Mouse (Mus musculus): ENCODE measurements at regions not wholly inside any gene's neighbourhood (a gene's known extent, or its start where the extent isn't known, plus 50 kb on each side); places are given as distances from the start of the nearest gene placed in this dataset.

DNA sequence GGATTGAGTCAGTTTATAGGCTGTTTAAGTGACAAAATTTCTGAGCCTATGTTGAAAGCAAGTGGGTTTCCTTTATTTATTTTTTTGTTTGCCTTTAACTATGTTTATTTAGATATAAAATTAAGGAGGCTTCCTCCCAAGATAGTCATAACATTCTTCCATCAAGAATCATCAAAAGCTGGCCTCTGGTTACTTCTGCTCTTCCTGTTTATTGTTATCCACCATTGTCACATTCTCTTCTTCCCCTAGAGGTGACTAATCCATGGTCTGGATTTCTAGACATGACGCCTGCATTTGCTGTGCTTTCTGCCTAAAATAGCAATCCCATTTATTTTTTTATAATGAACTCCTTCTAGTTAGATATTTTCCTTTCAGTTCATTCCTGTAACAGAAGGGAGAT is 259.3 kb upstream of the Gm21798 start:
- Histone ChIP-seq H3K27ac (ENCODE audit: control insufficient read depth, low read depth, low read length) (no peak overlapping the region), H3K27me3 (ENCODE audit: control insufficient read depth in 1 of 2, insufficient read depth in 2 of 2, low read length in 2 of 2) (no peaks in the 10 kb centered on the region; a peak in 1 of 4 replicates), H3K4me3 (ENCODE audit: control insufficient read depth in 1 of 2, insufficient read depth in 1 of 2, low read depth in 2 of 2, low read length in 2 of 2) (no peak overlapping the region), H3K4me1 (ENCODE audit: control insufficient read depth in 1 of 2, insufficient read depth in 2 of 2, low read length in 2 of 2) (no peaks in the 10 kb centered on the region), H3K9me3 (replicated peaks; ENCODE audit: insufficient read depth, low read length) (no peaks in the 10 kb centered on the region), H3K9ac (ENCODE audit: control insufficient read depth, low read depth, low read length, poor library complexity, severe bottlenecking) (no peak overlapping the region), H3K79me2 (ENCODE audit: control insufficient read depth, insufficient read depth, low read length, poor library complexity) (no peaks in the 10 kb centered on the region), H3K36me3 (ENCODE audit: control insufficient read depth in 1 of 2, insufficient read depth in 2 of 2, low read length in 2 of 2) (no peaks in the 10 kb centered on the region)
- no peak for DNase-seq (ENCODE audit: low read depth, low spot score)
- TF ChIP-seq ZMIZ1 (IDR thresholded peaks at IDR 0.05; ENCODE audit: low read depth, low read length) = no peak
- no peak for TF ChIP-seq POLR2AphosphoS5 (IDR thresholded peaks at IDR 0.05; ENCODE audit: borderline replicate concordance, low read depth, low read length)
- no peak for TF ChIP-seq GABPA (IDR thresholded peaks at IDR 0.05; ENCODE audit: low read depth, low read length)
- no peak for TF ChIP-seq USF1 (IDR thresholded peaks at IDR 0.05; ENCODE audit: low read depth, low read length)
- TF ChIP-seq TAL1 (IDR thresholded peaks at IDR 0.05; ENCODE audit: low read length) = no peak
- TF ChIP-seq CTCF (IDR thresholded peaks at IDR 0.05 in 2 of 3, conservative IDR thresholded peaks at IDR 0.05 in 1 of 3; ENCODE audit: control insufficient read depth in 1 of 3, insufficient read depth in 1 of 3, low read depth in 2 of 3, low read length in 3 of 3, poor library complexity in 1 of 3, severe bottlenecking in 1 of 3) = no peak
- TF ChIP-seq MYC (IDR thresholded peaks at IDR 0.05; ENCODE audit: low read depth, low read length) = no peak
- no peak for TF ChIP-seq ETS1 (IDR thresholded peaks at IDR 0.05; ENCODE audit: low read depth, low read length)
- TF ChIP-seq MYB (IDR thresholded peaks at IDR 0.05; ENCODE audit: low read depth, low read length) = no peak
- TF ChIP-seq NELFE (IDR thresholded peaks at IDR 0.05; ENCODE audit: low read depth, low read length) = no peak
- TF ChIP-seq USF2 (IDR thresholded peaks at IDR 0.05; ENCODE audit: borderline replicate concordance in 1 of 2, insufficient read depth in 1 of 2, low read depth in 1 of 2, low read length in 2 of 2) = no peak
- TF ChIP-seq E2F4 (IDR thresholded peaks at IDR 0.05; ENCODE audit: borderline replicate concordance, low read depth, low read length) = no peak

DNA sequence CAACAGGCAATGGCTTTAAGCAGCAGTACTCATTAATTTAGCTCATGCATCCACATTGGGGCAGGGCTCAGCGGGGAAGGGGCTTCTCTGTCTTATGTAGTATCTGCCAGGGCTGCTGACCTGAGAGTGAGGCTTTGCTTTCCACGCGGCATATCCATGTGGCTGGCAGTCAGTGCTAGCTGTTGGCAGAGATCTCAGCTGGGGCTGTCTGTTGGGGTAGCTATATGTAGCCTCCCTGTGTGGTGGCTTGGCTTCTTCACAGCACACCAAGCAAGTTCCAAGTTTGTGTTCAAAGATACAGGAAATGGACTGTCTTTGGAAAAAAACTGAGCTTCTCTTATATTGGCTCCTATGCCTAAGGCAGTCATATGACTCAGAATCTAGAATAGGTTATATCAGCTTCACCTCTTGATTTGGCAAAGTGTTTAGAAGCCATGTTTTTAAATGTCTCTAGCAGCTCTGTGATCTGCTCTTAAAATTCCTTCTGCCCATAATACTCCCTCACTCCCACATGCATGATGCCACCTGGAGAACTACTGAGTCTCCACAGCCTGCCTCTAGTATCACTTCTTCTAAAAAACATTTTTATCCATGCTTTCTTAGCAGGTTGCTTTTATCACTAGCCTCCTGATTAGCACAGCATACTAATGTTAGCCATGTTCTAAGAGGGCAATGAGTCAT is 254.9 kb upstream of the Gm21798 start:
- no peaks in the 10 kb centered on the region for H3K9me3 ChIP-seq (replicated peaks; ENCODE audit: insufficient read depth, low read length)
- TF ChIP-seq CHD1 (IDR thresholded peaks at IDR 0.05; ENCODE audit: low read depth, low read length) (no peak), MAX (IDR thresholded peaks at IDR 0.05; ENCODE audit: low read length) (no peak), SIN3A (IDR thresholded peaks at IDR 0.05; ENCODE audit: low read length) (no peak)
- H3K4me3 ChIP-seq (ENCODE audit: control insufficient read depth in 1 of 2, insufficient read depth in 1 of 2, low read depth in 2 of 2, low read length in 2 of 2) = no peak overlapping the region
- no peak overlapping the region for H3K27ac ChIP-seq (ENCODE audit: control insufficient read depth, low read depth, low read length)
- DNase-seq (ENCODE audit: low read depth, low spot score) = no peak
- H3K9ac ChIP-seq (ENCODE audit: control insufficient read depth, low read depth, low read length, poor library complexity, severe bottlenecking) = no peak overlapping the region
- no peaks in the 10 kb centered on the region for H3K4me1 ChIP-seq (ENCODE audit: control insufficient read depth in 1 of 2, insufficient read depth in 2 of 2, low read length in 2 of 2)
- H3K27me3 ChIP-seq (ENCODE audit: control insufficient read depth in 1 of 2, insufficient read depth in 2 of 2, low read length in 2 of 2) = no peaks in the 10 kb centered on the region
- H3K79me2 ChIP-seq (ENCODE audit: control insufficient read depth, insufficient read depth, low read length, poor library complexity) = no peaks in the 10 kb centered on the region
- no peaks in the 10 kb centered on the region for H3K36me3 ChIP-seq (ENCODE audit: control insufficient read depth in 1 of 2, insufficient read depth in 2 of 2, low read length in 2 of 2)

All from MEL (cell line).